Mouse (Mus musculus) embryo, embryonic 9.5 days (tissue): ENCODE measurements around the gene Eprs.
"Not testable (repeated sequence)": the region's sequence is repeated elsewhere in the genome, so short reads cannot be mapped to it uniquely, and the experiment has no call there.

Source experiments
- DNase-seq: peaks from one replicate; pipeline ENCODE4 v3.0.0-alpha.2; 2017; ENCODE audit errors: extremely low spot score

Eprs gene

GRCm38 (mm10) chr1:185362677-185363520, at the start of gene Eprs:
Gene Eprs, plus strand, starts transcription at chr1:185363044.
- peak; percentile 99 for DNase-seq

- no peak for DNase-seq
Observed at GRCm38 (mm10) chr1:185314546-185314945, 48.3 kb upstream of the Eprs start.

GRCm38 (mm10) chr1:185315846-185316568, 46.8 kb upstream of the Eprs start:
- DNase-seq = no peak

- DNase-seq = not testable (repeated sequence)
Observed at GRCm38 (mm10) chr1:185327754-185328345, 35.0 kb upstream of the Eprs start.

GRCm38 (mm10) chr1:185328721-185329610, 33.9 kb upstream of the Eprs start, which contains the start of gene Iars2:
Gene Iars2, minus strand, starts transcription at chr1:185329396.
- peak; percentile 96 for DNase-seq

GRCm38 (mm10) chr1:185329851-185330250, 33.0 kb upstream of the Eprs start:
- DNase-seq = no peak

GRCm38 (mm10) chr1:185331364-185331763, 31.5 kb upstream of the Eprs start:
- no peak for DNase-seq

- peak; percentile 90 for DNase-seq
Observed at GRCm38 (mm10) chr1:185331983-185332430, 30.8 kb upstream of the Eprs start, which contains the start of gene Bpnt1. Gene Bpnt1, plus strand, starts transcription at chr1:185332149.

GRCm38 (mm10) chr1:185333651-185334050, 29.2 kb upstream of the Eprs start:
- DNase-seq = no peak

GRCm38 (mm10) chr1:185334136-185334535, 28.7 kb upstream of the Eprs start:
- no peak for DNase-seq

GRCm38 (mm10) chr1:185335231-185335765, 27.5 kb upstream of the Eprs start:
- no peak for DNase-seq

- no peak for DNase-seq
Observed at GRCm38 (mm10) chr1:185336535-185336934, 26.3 kb upstream of the Eprs start.

GRCm38 (mm10) chr1:185342441-185342840, 20.4 kb upstream of the Eprs start:
- no peak for DNase-seq

GRCm38 (mm10) chr1:185343422-185343821, 19.4 kb upstream of the Eprs start:
- DNase-seq = no peak

GRCm38 (mm10) chr1:185346188-185346587, 16.7 kb upstream of the Eprs start:
- no peak for DNase-seq

- no peak for DNase-seq
Observed at GRCm38 (mm10) chr1:185349741-185350140, 13.1 kb upstream of the Eprs start.

GRCm38 (mm10) chr1:185350611-185351010, 12.2 kb upstream of the Eprs start:
- no peak for DNase-seq

GRCm38 (mm10) chr1:185352151-185352550, 10.7 kb upstream of the Eprs start:
- no peak for DNase-seq

GRCm38 (mm10) chr1:185353351-185353750, 9.5 kb upstream of the Eprs start:
- no peak for DNase-seq

GRCm38 (mm10) chr1:185354731-185355130, 8.1 kb upstream of the Eprs start:
- no peak for DNase-seq

GRCm38 (mm10) chr1:185356246-185356645, 6.6 kb upstream of the Eprs start:
- no peak for DNase-seq
